Mouse (Mus musculus) MEL (cell line): ENCODE measurements around the gene Ints5. TPM values are rescaled to one million over a fixed set of nuclear protein-coding genes. Genes with fewer than 3 reads are reported as not detected.

ENCODE experiments used
- DNase-seq: peaks from one replicate; pipeline ENCODE4 v3.0.0; 2011; ENCODE audit warnings: low read depth, low spot score
- H3K27ac ChIP-seq: 2 replicates; pipeline ENCODE4 v1.5.1; 2012; ENCODE audit warnings: low read depth, mild to moderate bottlenecking, control low read depth, low read length, moderate library complexity; ENCODE audit not compliant: control insufficient read depth
- H3K27me3 ChIP-seq, 2 experiments: fragments of 150-350 bp in 1 of 2; sonication (generic) in 1 of 2; 2 replicates each; pipeline ENCODE4 v1.6.1; 2012; ENCODE audit warnings: low read length in 2 of 2, mild to moderate bottlenecking in 2 of 2, improper control_type of control experiment in 1 of 2, moderate library complexity in 1 of 2; ENCODE audit not compliant: insufficient read depth in 2 of 2, control insufficient read depth in 1 of 2
- H3K36me3 ChIP-seq, 2 experiments: 2 replicates each; pipeline ENCODE4 v1.6.1; 2012 to 2014; ENCODE audit warnings: low read length in 2 of 2, improper control_type of control experiment in 1 of 2, inconsistent platforms in 1 of 2, mild to moderate bottlenecking in 1 of 2; ENCODE audit not compliant: insufficient read depth in 2 of 2, control insufficient read depth in 1 of 2
- H3K4me1 ChIP-seq, 2 experiments: fragments of 150-350 bp in 1 of 2; sonication (generic) in 1 of 2; 2 replicates each; pipeline ENCODE4 v1.6.1; 2012; ENCODE audit warnings: low read length in 2 of 2, improper control_type of control experiment in 1 of 2, mild to moderate bottlenecking in 1 of 2; ENCODE audit not compliant: insufficient read depth in 2 of 2, control insufficient read depth in 1 of 2
- H3K4me3 ChIP-seq, 2 experiments: fragments of 150-350 bp in 1 of 2; sonication (generic) in 1 of 2; 2 replicates each; pipeline ENCODE4 v1.5.1; 2012; ENCODE audit warnings: low read depth in 2 of 2, low read length in 2 of 2, mild to moderate bottlenecking in 2 of 2, moderate library complexity in 2 of 2, control low read depth in 1 of 2, improper control_type of control experiment in 1 of 2; ENCODE audit not compliant: control insufficient read depth in 1 of 2, insufficient read depth in 1 of 2
- H3K79me2 ChIP-seq: 2 replicates; pipeline ENCODE4 v1.6.1; 2012; ENCODE audit warnings: mild to moderate bottlenecking, low read length, moderate library complexity; ENCODE audit not compliant: control insufficient read depth, poor library complexity, insufficient read depth
- H3K9ac ChIP-seq: 2 replicates; pipeline ENCODE4 v1.6.1; 2012; ENCODE audit warnings: low read depth, mild to moderate bottlenecking, control low read depth, low read length, moderate library complexity; ENCODE audit not compliant: control insufficient read depth, poor library complexity, severe bottlenecking
- H3K9me3 ChIP-seq: fragments of 150-350 bp; sonication (generic); replicated peaks from 2 replicates; pipeline ENCODE4 v1.6.1; 2012; ENCODE audit warnings: mild to moderate bottlenecking, low read length, improper control_type of control experiment, moderate library complexity; ENCODE audit not compliant: insufficient read depth
- BHLHE40 ChIP-seq: IDR thresholded peaks from 2 replicates; pipeline ENCODE4 v1.6.1; 2012; ENCODE audit warnings: low read depth, mild to moderate bottlenecking, inconsistent platforms, low read length, improper control_type of control experiment, borderline replicate concordance
- CTCF ChIP-seq, 3 experiments: IDR thresholded peaks in 2 of 3; conservative IDR thresholded peaks in 1 of 3; 2 replicates each; pipeline ENCODE4 v1.5.1; 2011 to 2012; ENCODE audit warnings: low read length in 3 of 3, low read depth in 2 of 3, mild to moderate bottlenecking in 2 of 3, improper control_type of control experiment in 1 of 3, inconsistent platforms in 1 of 3, mixed read lengths in 1 of 3, moderate library complexity in 1 of 3; ENCODE audit not compliant: control insufficient read depth in 1 of 3, insufficient read depth in 1 of 3, poor library complexity in 1 of 3, severe bottlenecking in 1 of 3
- ELF1 ChIP-seq: IDR thresholded peaks from 2 replicates; pipeline ENCODE4 v1.6.1; 2014; ENCODE audit warnings: low read depth, mild to moderate bottlenecking, inconsistent platforms, low read length, improper control_type of control experiment, moderate library complexity
- ETS1 ChIP-seq: IDR thresholded peaks from 2 replicates; pipeline ENCODE4 v1.6.1; 2012; ENCODE audit warnings: low read depth, mild to moderate bottlenecking, inconsistent platforms, low read length, improper control_type of control experiment, moderate library complexity
- GATA1 ChIP-seq: IDR thresholded peaks from 2 replicates; pipeline ENCODE4 v1.6.1; 2011; ENCODE audit warnings: low read depth, low read length, improper control_type of control experiment
- JUND ChIP-seq: IDR thresholded peaks from 2 replicates; pipeline ENCODE4 v1.6.1; 2011; ENCODE audit warnings: low read depth, mild to moderate bottlenecking, improper control_type of control experiment, low read length
- KAT2A ChIP-seq: conservative IDR thresholded peaks from 2 replicates; pipeline ENCODE4 v1.6.1; 2012; ENCODE audit warnings: low read depth, low read length, improper control_type of control experiment, inconsistent platforms
- MAX ChIP-seq: IDR thresholded peaks from 2 replicates; pipeline ENCODE4 v1.6.1; 2011; ENCODE audit warnings: low read length, improper control_type of control experiment
- MAZ ChIP-seq: IDR thresholded peaks from 2 replicates; pipeline ENCODE4 v1.6.1; 2012; ENCODE audit warnings: low read depth, mild to moderate bottlenecking, inconsistent platforms, low read length, improper control_type of control experiment
- POLR2AphosphoS2 ChIP-seq: IDR thresholded peaks from 2 replicates; pipeline ENCODE4 v1.6.1; 2011; ENCODE audit warnings: low read length, improper control_type of control experiment
- SIN3A ChIP-seq: IDR thresholded peaks from 2 replicates; pipeline ENCODE4 v1.6.1; 2012; ENCODE audit warnings: low read length, improper control_type of control experiment, inconsistent platforms
- SMC3 ChIP-seq: IDR thresholded peaks from 2 replicates; pipeline ENCODE4 v1.6.1; 2011; ENCODE audit warnings: low read depth, low read length, improper control_type of control experiment
- TBP ChIP-seq: IDR thresholded peaks from 2 replicates; pipeline ENCODE4 v1.8.0; 2011; ENCODE audit warnings: low read depth, low read length, improper control_type of control experiment
- UBTF ChIP-seq: IDR thresholded peaks from 2 replicates; pipeline ENCODE4 v1.6.1; 2012; ENCODE audit warnings: low read depth, mild to moderate bottlenecking, inconsistent platforms, low read length, improper control_type of control experiment, moderate library complexity, borderline replicate concordance; ENCODE audit not compliant: insufficient read depth
- USF1 ChIP-seq: IDR thresholded peaks from 2 replicates; pipeline ENCODE4 v1.6.1; 2014; ENCODE audit warnings: low read depth, mild to moderate bottlenecking, inconsistent platforms, low read length, improper control_type of control experiment, moderate library complexity
- USF2 ChIP-seq, 2 experiments: IDR thresholded peaks; 2 replicates each; pipeline ENCODE4 v1.6.1; 2011 to 2012; ENCODE audit warnings: improper control_type of control experiment in 2 of 2, low read length in 2 of 2, borderline replicate concordance in 1 of 2, inconsistent platforms in 1 of 2, low read depth in 1 of 2, mild to moderate bottlenecking in 1 of 2; ENCODE audit not compliant: insufficient read depth in 1 of 2
- ZC3H11A ChIP-seq: IDR thresholded peaks from 2 replicates; pipeline ENCODE4 v1.6.1; 2012; ENCODE audit warnings: low read depth, mild to moderate bottlenecking, inconsistent platforms, low read length, improper control_type of control experiment
- ZMIZ1 ChIP-seq: IDR thresholded peaks from 2 replicates; pipeline ENCODE4 v1.6.1; 2012; ENCODE audit warnings: low read depth, mild to moderate bottlenecking, inconsistent platforms, low read length, improper control_type of control experiment, moderate library complexity
- polyA plus RNA-seq, 2 experiments: library from polyadenylated mRNA; stranded (reverse) in 1 of 2; unstranded in 1 of 2; fragments of >175 nt in 1 of 2; fragments of >200 nt in 1 of 2; gene quantifications; 2 replicates each; pipeline versions ENCODE4 v1.2.1 to v1.2.4; 2012; ENCODE audit warnings: low replicate concordance in 2 of 2, low read depth in 1 of 2; ENCODE audit not compliant: insufficient read length in 2 of 2, insufficient read depth in 1 of 2, missing spikeins in 1 of 2
- total RNA-seq: library from RNA; depleted of rRNA; stranded (reverse); fragments of 300-350 nt; gene quantifications from 2 replicates; pipeline ENCODE4 v1.2.3, GENCODE M21; 2012

Gene Ints5
- total and polyA plus RNA-seq, 3 experiments, result 43.9 to 51.5 TPM; not detected in 1

- Histone ChIP-seq H3K27ac (no peak overlapping the region), H3K36me3 (peaks cover 11 to 14% of the 10 kb centered on the region in 2 experiments), H3K9ac (no peak overlapping the region), H3K4me3 (no peak overlapping the region), H3K4me1 (peaks cover 2 to 6% of the 10 kb centered on the region in 2 experiments; a peak in 3 of 4 replicates), H3K9me3 (no peaks in the 10 kb centered on the region), H3K79me2 (peaks cover 16% of the 10 kb centered on the region), H3K27me3 (no peaks in the 10 kb centered on the region)
- TF ChIP-seq MAZ (no peak), ELF1 (no peak)
- no peak for DNase-seq
Measured at GRCm38 (mm10) chr19:8903412-8903811, 10.6 kb downstream of the Ints5 start.

GRCm38 (mm10) chr19:8908531-8908930, 15.7 kb downstream of the Ints5 start:
- no peak overlapping the region for H3K9ac ChIP-seq
- TF ChIP-seq TBP (no peak), ZMIZ1 (no peak), MAX (no peak), GATA1 (no peak), JUND (no peak), BHLHE40 (no peak), KAT2A (no peak), UBTF (no peak), USF2 (IDR thresholded peaks at IDR 0.05; ENCODE audit: borderline replicate concordance in 1 of 2, insufficient read depth in 1 of 2, low read depth in 1 of 2, low read length in 2 of 2) (no peak), CTCF (IDR thresholded peaks at IDR 0.05 in 2 of 3, conservative IDR thresholded peaks at IDR 0.05 in 1 of 3; ENCODE audit: control insufficient read depth in 1 of 3, insufficient read depth in 1 of 3, low read depth in 2 of 3, low read length in 3 of 3, poor library complexity in 1 of 3, severe bottlenecking in 1 of 3) (no peak), ETS1 (no peak), USF1 (no peak), SIN3A (no peak), SMC3 (no peak), ZC3H11A (no peak), POLR2AphosphoS2 (no peak)
- H3K79me2 ChIP-seq, result no peaks in the 10 kb centered on the region
- no peaks in the 10 kb centered on the region for H3K4me1 ChIP-seq
- no peaks in the 10 kb centered on the region for H3K9me3 ChIP-seq
- peaks cover 0 to 28% of the 10 kb centered on the region in 2 experiments; a peak in 2 of 4 replicates for H3K36me3 ChIP-seq
- no peaks in the 10 kb centered on the region for H3K27me3 ChIP-seq
- no peak for DNase-seq
- no peak overlapping the region for H3K27ac ChIP-seq
- no peak overlapping the region for H3K4me3 ChIP-seq
